Mouse (Mus musculus) brain, embryonic 14.5 days (tissue): Measurements from ENCODE around the gene Cfap61.

ENCODE experiments used
- CTCF ChIP-seq: fragments of 200-500 bp; IDR thresholded peaks from 2 replicates; pipeline ENCODE4 v1.5.1; 2012; ENCODE audit warnings: inconsistent platforms, mild to moderate bottlenecking, moderate library complexity, borderline replicate concordance; ENCODE audit not compliant: insufficient read depth, insufficient read length; ENCODE audit errors: extremely low read depth
- POLR2A ChIP-seq: fragments of 200-500 bp; IDR thresholded peaks from 2 replicates; pipeline ENCODE4 v1.6.1; 2012; ENCODE audit warnings: mild to moderate bottlenecking, inconsistent platforms, borderline replicate concordance; ENCODE audit not compliant: poor library complexity, insufficient read depth, insufficient read length, severe bottlenecking; ENCODE audit errors: extremely low read depth

- TF ChIP-seq CTCF (no peak), POLR2A (peak; percentile 100)
These were observed 287.3 kb downstream of the Cfap61 start for GRCm38 (mm10) chr2:146221929-146222278.
